Mouse (Mus musculus) heart, postnatal 4 days (tissue): ENCODE measurements around the gene Agap3. TPM values are rescaled to one million over a fixed set of nuclear protein-coding genes. Genes with fewer than 3 reads are reported as not detected.

Experiments
- DNase-seq: peaks from one replicate; pipeline ENCODE4 v3.0.0; 2021
- total RNA-seq, 2 experiments: library from RNA; stranded (reverse); gene quantifications; 2 replicates each; pipeline ENCODE4 v1.2.3; 2021

The Agap3 gene
- total RNA-seq, 2 experiments from 2014 or later, result 83.4 to 97.4 TPM

- no peak for DNase-seq
These were observed 23.4 kb upstream of the Agap3 start for GRCm38 (mm10) chr5:24428596-24428995.

DNA sequence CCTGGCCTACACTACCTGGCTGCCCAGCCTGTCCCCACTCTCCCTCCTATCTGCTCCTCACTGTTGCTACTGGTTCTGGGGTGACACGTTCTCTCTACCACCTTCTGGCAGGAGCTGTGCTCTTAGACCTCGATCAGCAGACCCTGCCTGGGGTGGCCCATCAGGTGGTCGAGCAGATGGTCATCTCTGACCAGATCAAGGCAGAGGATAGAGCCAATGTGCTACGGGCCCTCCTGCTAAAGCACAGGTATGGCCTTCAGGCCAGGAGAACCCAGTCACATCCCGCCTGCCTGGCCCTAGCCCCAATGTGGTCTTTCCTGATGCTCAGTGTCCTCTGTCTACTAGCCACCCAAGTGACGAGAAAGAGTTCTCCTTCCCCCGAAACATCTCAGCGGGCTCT is 18.0 kb upstream of the Agap3 start:
- no peak for DNase-seq

- DNase-seq, result no peak
These were observed 10.8 kb upstream of the Agap3 start for GRCm38 (mm10) chr5:24441187-24441586.

- no peak for DNase-seq
These were observed 9.9 kb upstream of the Agap3 start for GRCm38 (mm10) chr5:24442029-24442428.

- DNase-seq, result no peak
These were observed 8.8 kb upstream of the Agap3 start for GRCm38 (mm10) chr5:24443204-24443603.

DNA sequence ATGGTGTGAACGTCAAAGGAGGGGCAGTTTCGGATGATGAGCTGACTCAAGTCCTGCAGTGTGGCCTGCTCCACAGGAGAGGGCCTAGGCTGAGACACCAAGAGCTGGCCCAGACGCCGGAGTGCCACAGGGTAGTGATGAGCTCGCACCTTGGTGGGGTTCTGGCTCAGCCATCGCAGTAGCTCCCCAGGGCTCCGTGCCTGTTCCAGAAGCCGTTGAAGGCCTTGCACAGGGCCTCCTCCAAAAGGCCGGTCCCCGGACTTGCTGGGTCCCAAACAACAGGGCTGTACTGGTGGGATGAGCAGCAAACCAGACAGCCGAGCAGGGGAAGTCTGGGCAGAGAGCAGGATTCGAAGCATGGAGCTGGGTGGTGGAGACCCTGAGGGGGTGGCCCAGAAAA is 8.1 kb upstream of the Agap3 start:
- no peak for DNase-seq

GRCm38 (mm10) chr5:24444746-24445427 is 7.1 kb upstream of the Agap3 start, which contains the start of gene Fastk:
Gene Fastk, minus strand, starts transcription at chr5:24445287.
- DNase-seq, result peak; percentile 96

- DNase-seq, result no peak
These were observed 6.4 kb upstream of the Agap3 start for GRCm38 (mm10) chr5:24445428-24446080.

DNA sequence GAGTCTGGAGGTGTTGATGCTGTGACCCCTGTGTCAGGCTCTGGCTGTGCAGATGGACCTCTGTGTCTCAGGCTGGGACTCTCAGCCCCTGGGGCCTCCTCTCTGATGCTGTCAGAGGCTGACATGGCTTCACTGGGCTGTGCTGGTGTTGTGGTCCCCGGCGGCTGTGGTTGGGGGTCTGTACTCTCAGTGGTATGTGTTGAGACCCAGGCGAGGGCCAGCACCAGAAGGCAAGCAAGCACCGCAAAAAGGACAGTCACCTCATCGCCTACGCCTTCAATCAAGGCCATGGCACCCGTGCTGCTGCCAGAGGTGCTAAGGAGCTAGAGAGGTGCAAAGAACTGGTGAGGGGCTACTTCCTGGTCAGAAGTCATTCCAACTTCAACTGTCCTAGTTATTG is 5.3 kb upstream of the Agap3 start:
- no peak for DNase-seq

DNA sequence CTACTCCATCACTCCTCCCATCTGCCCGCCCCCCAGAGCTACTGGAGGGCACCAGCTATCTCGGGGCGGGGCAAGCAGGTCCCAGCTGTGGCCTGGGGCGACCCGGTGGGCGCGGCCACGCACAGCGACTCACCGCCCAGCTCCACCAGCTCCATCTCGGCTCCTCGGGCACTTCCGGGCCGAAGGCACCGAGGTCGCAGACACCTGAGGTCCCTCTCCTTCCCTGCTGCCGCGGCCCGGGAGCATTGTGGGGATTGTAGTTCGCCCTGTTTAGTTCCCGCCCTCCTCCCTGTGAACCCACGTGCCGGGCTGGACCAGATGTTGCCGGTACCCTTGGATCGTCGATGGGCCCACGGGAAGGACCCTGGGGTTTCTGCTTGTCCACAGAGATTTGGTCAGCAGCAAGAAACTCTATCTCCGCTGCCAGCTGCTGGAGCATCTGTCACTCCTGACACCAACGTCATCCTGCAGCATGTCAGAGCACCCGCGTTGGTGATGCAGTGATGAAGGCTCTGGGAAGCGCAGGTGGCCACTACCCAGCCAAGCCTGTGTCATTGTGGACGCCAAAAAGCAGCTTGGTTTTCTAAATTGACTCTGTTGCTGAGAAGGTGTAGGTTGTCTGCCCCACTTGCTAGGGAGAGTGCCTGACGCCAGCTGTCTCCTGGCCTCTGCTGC is 4.2 kb upstream of the Agap3 start, which contains the start of gene Tmub1:
Gene Tmub1, minus strand, starts transcription at position 231 of the 675 bp plus-strand sequence.
- DNase-seq, result peak; percentile 80

- peak; percentile 88 for DNase-seq
These were observed 530 bp upstream of the Agap3 start for GRCm38 (mm10) chr5:24451264-24452029.

- peak; percentile 42 for DNase-seq
These were observed 785 bp downstream of the Agap3 start for GRCm38 (mm10) chr5:24452691-24453233.

- DNase-seq, result no peak
These were observed 1.5 kb downstream of the Agap3 start for GRCm38 (mm10) chr5:24453283-24453984.

DNA sequence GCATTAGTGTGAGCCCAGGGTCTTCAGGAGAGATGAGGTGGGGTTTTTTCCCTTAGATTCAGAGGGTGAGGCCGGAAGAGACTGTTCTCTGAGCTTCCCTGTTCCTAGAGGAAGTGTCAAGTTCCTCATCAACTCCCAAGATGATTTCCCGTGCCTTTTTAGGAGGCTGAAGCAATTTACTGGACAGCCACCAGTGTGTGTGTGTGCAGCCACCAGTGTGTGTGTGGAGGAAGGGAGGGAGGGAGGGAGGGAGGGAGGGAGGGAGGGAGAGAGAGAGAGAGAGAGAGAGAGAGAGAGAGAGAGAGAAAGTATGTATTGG is 2.0 kb downstream of the Agap3 start:
- DNase-seq, result no peak

GRCm38 (mm10) chr5:24455076-24455475 is 3.1 kb downstream of the Agap3 start:
- DNase-seq, result no peak

GRCm38 (mm10) chr5:24455613-24456012 is 3.6 kb downstream of the Agap3 start:
- no peak for DNase-seq

- no peak for DNase-seq
These were observed 14.8 kb downstream of the Agap3 start for GRCm38 (mm10) chr5:24466762-24467161.

- peak; percentile 86 for DNase-seq
These were observed 18.6 kb downstream of the Agap3 start for GRCm38 (mm10) chr5:24470600-24470999.

DNA sequence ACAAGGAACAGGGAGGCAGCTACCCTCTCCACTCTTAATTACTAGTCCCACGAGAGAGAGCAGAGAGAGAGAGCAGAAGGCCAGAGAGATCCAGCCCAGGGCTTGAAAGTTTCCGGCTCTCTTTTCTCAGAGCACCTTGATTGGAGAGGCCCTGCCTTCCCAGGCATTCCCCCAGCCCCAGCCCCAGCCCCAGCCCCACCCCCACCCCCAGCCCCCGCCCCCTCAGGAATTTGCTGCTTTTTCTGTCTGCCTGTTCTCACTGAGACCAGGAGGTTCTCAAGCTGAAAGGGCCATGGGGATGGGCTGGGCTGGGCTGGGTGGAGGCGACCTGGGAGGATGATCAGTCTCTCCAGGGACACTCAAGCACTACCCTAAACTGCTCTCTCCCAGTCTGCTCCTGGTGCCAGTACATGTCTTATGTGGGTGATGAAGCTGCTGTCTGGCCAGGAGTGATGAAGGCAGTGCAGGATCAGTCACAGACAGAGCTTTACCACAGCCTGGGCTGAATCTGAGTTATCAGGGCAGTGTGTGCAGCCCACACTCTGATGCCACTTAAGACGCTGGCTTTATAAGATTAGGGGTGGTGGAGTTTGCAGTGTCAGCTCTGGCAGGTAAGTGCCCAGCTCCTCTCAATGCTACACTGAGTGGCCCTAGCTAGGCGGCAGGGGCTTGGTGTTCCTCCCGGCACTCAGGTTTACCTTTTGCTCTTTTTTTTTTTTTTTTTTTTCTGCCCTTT is 21.1 kb downstream of the Agap3 start:
- DNase-seq, result no peak

- DNase-seq, result peak; percentile 35
These were observed 22.2 kb downstream of the Agap3 start for GRCm38 (mm10) chr5:24474025-24474722.
